Mouse (Mus musculus) myocyte (in vitro differentiated cells): ENCODE data around the gene Hebp2. TPM values are rescaled to one million over a fixed set of nuclear protein-coding genes. Genes with fewer than 3 reads are reported as not detected.

Experiments
- H3K27me3 ChIP-seq: one replicate; pipeline ENCODE4 v1.6.1; 2011; ENCODE audit not compliant: control insufficient read depth, insufficient read depth, insufficient read length
- H3K36me3 ChIP-seq: one replicate; pipeline ENCODE4 v1.6.1; 2011; ENCODE audit not compliant: control insufficient read depth, insufficient read depth
- H3K4me2 ChIP-seq: one replicate; pipeline ENCODE4 v1.6.1; 2011; ENCODE audit warnings: low read depth, control low read depth
- H3K4me3 ChIP-seq: one replicate; pipeline ENCODE4 v1.5.1; 2011; ENCODE audit warnings: mild to moderate bottlenecking, control low read depth, moderate library complexity
- H3K79me2 ChIP-seq: one replicate; pipeline ENCODE4 v1.6.1; 2011; ENCODE audit not compliant: control insufficient read depth, insufficient read depth
- H3ac ChIP-seq: one replicate; pipeline ENCODE4 v1.6.1; 2011; ENCODE audit not compliant: control insufficient read depth, insufficient read length
- CEBPB ChIP-seq: IDR thresholded peaks from 2 replicates; pipeline ENCODE4 v1.6.1; 2011; ENCODE audit warnings: mild to moderate bottlenecking, moderate library complexity; ENCODE audit not compliant: poor library complexity, insufficient read depth, severe bottlenecking
- E2F4 ChIP-seq: IDR thresholded peaks from one replicate; pipeline ENCODE4 v1.6.1; 2011; ENCODE audit warnings: mild to moderate bottlenecking, control low read depth, moderate library complexity; ENCODE audit not compliant: insufficient read depth
- MAX ChIP-seq: IDR thresholded peaks from one replicate; pipeline ENCODE4 v1.6.1; 2011; ENCODE audit warnings: low read depth, mild to moderate bottlenecking, control low read depth
- MYOD1 ChIP-seq, 3 experiments: IDR thresholded peaks; one replicate each; pipeline ENCODE4 v1.6.1; 2011; ENCODE audit warnings: control low read depth in 2 of 3, low read depth in 2 of 3, mild to moderate bottlenecking in 2 of 3, moderate library complexity in 1 of 3; ENCODE audit not compliant: insufficient read length in 2 of 3, control insufficient read depth in 1 of 3
- MYOG ChIP-seq, 3 experiments: IDR thresholded peaks; one replicate each; pipeline ENCODE4 v1.6.1; 2011; ENCODE audit warnings: control low read depth in 2 of 3, low read depth in 2 of 3, mild to moderate bottlenecking in 2 of 3; ENCODE audit not compliant: insufficient read length in 2 of 3, control insufficient read depth in 1 of 3, insufficient read depth in 1 of 3
- POLR2A ChIP-seq: IDR thresholded peaks from one replicate; pipeline ENCODE4 v1.6.1; 2011; ENCODE audit warnings: low read depth, mild to moderate bottlenecking, control low read depth, moderate library complexity; ENCODE audit not compliant: insufficient read length
- POLR2AphosphoS2 ChIP-seq: IDR thresholded peaks from one replicate; pipeline ENCODE4 v1.6.1; 2011; ENCODE audit warnings: low read depth, control low read depth; ENCODE audit not compliant: insufficient read length
- REST ChIP-seq: IDR thresholded peaks from one replicate; pipeline ENCODE4 v1.6.1; 2011; ENCODE audit warnings: mild to moderate bottlenecking, control low read depth, moderate library complexity; ENCODE audit not compliant: insufficient read depth, insufficient read length
- SRF ChIP-seq: IDR thresholded peaks from one replicate; pipeline ENCODE4 v1.6.1; 2011; ENCODE audit warnings: low read depth; ENCODE audit not compliant: control insufficient read depth, insufficient read length
- TCF12 ChIP-seq: IDR thresholded peaks from one replicate; pipeline ENCODE4 v1.6.1; 2011; ENCODE audit warnings: mild to moderate bottlenecking, control low read depth; ENCODE audit not compliant: poor library complexity, insufficient read depth, severe bottlenecking
- TCF3 ChIP-seq: IDR thresholded peaks from one replicate; pipeline ENCODE4 v1.6.1; 2011; ENCODE audit warnings: low read depth, control low read depth; ENCODE audit not compliant: insufficient read length
- USF1 ChIP-seq: IDR thresholded peaks from one replicate; pipeline ENCODE4 v1.6.1; 2011; ENCODE audit warnings: low read depth, mild to moderate bottlenecking, control low read depth, moderate library complexity
- polyA plus RNA-seq: library from polyadenylated mRNA; unstranded; fragments of >200 nt; fragmentation: generic; extraction: Trizol; gene quantifications from one replicate; pipeline ENCODE4 v1.2.1, GENCODE M21; 2012; ENCODE audit warnings: missing spikeins

The Hebp2 gene
- polyA plus RNA-seq, 1 experiment: 9.7 TPM

DNA sequence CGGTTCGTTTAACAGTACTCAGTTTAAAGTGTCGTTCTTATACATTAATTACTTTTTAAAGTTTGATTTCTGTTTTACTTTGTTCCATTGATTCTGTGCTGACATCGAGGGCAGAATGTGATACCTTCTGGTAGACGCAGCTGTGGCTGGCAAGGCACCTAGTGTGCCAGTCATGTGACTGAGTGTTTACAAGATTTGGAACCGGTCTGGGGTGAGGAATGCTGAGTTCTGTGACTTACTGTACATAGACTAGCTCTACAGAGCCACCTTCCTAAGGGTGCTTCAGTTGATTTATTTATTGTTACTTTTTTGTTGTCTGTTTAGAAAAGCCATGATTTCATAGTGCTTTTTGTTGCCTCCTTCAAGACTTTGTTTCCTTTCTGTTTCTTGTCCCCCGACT, 18.1 kb downstream of the Hebp2 start:
- Histone ChIP-seq H3K36me3 (no peaks in the 10 kb centered on the region), H3K27me3 (no peaks in the 10 kb centered on the region), H3K79me2 (no peaks in the 10 kb centered on the region), H3ac (no peak overlapping the region), H3K4me3 (no peak overlapping the region), H3K4me2 (no peak overlapping the region)
- peak; percentile 45 for TF ChIP-seq USF1
- peak in 1 of 3 experiments; percentile 4 for TF ChIP-seq MYOD1 (IDR thresholded peaks at IDR 0.05; ENCODE audit: control insufficient read depth in 1 of 3, insufficient read length in 2 of 3, low read depth in 2 of 3)
- no peak for TF ChIP-seq TCF3

DNA sequence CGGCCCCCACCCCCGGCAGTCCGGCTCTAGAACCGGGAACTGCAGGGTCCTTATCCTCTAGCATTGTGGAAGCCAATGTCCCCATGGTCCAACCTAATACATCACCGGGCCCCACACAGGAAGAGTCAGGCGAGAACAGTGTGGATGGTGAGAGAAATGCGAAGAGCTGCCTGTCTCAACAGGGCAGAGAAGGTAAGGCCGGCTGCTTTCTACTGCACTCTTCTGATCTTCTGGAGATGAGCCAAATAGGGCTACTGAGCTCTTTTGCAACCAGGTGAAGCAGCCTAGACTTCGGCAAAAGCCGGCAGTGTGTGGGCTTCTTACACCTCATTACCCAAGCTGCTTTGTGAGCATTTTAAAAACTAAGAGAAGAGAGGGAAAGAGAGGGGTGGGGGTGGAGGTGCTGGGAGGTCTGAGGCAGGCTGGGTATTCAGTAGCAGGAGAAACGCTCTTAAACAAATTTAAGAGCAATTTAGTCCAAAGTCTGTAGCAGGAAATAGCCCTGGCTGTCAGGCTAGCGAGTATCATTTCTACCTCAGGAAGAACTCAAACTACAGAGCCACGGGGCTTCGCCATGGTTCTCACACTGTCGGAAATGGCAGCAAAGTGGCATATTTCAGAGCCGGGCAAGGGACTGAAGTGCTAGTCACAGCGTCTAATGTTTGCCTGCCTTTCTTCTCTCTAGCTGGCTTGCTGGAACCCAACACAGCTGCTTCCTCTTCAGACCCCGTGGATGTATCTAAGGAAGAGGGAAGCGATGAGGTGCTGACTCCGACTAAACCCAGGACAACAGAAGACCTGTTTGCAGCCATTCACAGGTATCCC, 18.8 kb downstream of the Hebp2 start:
- Histone ChIP-seq H3ac (no peak overlapping the region), H3K4me2 (no peak overlapping the region), H3K79me2 (no peaks in the 10 kb centered on the region), H3K4me3 (no peak overlapping the region), H3K27me3 (no peaks in the 10 kb centered on the region), H3K36me3 (no peaks in the 10 kb centered on the region)
- TF ChIP-seq MYOG (IDR thresholded peaks at IDR 0.05; ENCODE audit: control insufficient read depth in 1 of 3, insufficient read depth in 1 of 3, insufficient read length in 2 of 3, low read depth in 2 of 3): no peak
- TF ChIP-seq TCF12: no peak
- TF ChIP-seq CEBPB: no peak
- TF ChIP-seq POLR2A: no peak
- no peak for TF ChIP-seq SRF

DNA sequence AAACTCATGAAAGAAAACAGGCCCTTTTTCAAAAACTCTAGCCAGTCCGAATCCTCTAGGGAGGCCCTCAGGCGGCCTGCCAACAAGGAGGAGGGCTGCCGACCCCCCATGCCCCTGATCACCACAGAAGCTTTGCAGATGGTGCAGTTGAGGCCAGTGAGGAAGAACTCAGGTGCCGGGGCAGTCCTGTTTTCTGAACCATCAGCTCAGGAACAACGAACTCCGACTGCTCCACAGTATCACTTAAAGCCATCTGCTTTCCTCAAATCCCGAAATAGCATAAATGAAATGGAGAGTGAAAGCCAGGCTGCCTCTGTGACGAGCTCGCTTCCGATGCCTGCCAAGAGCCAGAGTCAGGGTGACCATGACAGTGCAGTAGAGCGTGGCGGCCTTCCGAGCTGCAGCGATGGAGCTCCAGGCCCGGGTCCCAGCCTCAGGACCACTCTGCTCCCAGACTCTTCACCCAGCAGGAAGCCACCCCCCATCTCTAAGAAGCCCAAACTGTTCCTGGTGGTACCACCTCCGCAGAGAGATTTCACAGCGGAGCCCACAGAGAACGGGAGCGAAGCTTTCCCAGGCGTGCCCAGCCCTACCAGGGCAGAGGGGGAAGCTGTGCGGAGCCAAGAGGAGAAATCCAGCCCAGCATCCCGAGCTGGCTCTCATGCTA, 19.6 kb downstream of the Hebp2 start:
- H3K79me2 ChIP-seq: no peaks in the 10 kb centered on the region
- no peaks in the 10 kb centered on the region for H3K36me3 ChIP-seq
- no peak overlapping the region for H3K4me3 ChIP-seq
- H3ac ChIP-seq: no peak overlapping the region
- TF ChIP-seq POLR2A (no peak), POLR2AphosphoS2 (no peak), MAX (no peak), E2F4 (no peak), SRF (no peak), TCF12 (no peak), MYOG (IDR thresholded peaks at IDR 0.05; ENCODE audit: control insufficient read depth in 1 of 3, insufficient read depth in 1 of 3, insufficient read length in 2 of 3, low read depth in 2 of 3) (no peak), USF1 (no peak), MYOD1 (IDR thresholded peaks at IDR 0.05; ENCODE audit: control insufficient read depth in 1 of 3, insufficient read length in 2 of 3, low read depth in 2 of 3) (no peak), CEBPB (no peak), REST (no peak), TCF3 (no peak)
- H3K27me3 ChIP-seq: no peaks in the 10 kb centered on the region
- H3K4me2 ChIP-seq: no peak overlapping the region

DNA sequence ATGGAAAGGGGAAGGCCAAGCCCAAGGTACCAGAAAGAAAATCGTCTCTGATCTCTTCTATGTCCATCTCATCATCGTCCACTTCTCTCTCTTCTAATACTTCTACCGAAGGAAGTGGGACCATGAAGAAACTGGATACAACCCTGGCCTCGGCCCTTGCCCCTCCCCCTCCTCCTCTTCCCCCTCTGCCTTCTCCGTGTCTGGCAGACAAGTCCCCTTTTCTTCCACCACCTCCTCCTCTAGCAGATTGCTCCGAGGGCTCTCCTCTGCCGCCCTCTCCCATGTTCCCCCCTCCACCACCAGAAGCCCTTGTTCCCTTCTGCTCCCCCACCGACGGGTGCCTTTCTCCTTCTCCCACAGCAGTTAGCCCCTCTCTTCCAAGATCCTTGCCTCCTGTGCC, 20.1 kb downstream of the Hebp2 start:
- Histone ChIP-seq H3K4me3 (no peak overlapping the region), H3K79me2 (no peaks in the 10 kb centered on the region), H3K36me3 (no peaks in the 10 kb centered on the region), H3K27me3 (no peaks in the 10 kb centered on the region), H3K4me2 (no peak overlapping the region), H3ac (no peak overlapping the region)
- no peak for TF ChIP-seq MYOD1 (IDR thresholded peaks at IDR 0.05; ENCODE audit: control insufficient read depth in 1 of 3, insufficient read length in 2 of 3, low read depth in 2 of 3)
- no peak for TF ChIP-seq TCF3
- TF ChIP-seq MYOG (IDR thresholded peaks at IDR 0.05; ENCODE audit: control insufficient read depth in 1 of 3, insufficient read depth in 1 of 3, insufficient read length in 2 of 3, low read depth in 2 of 3): no peak
- no peak for TF ChIP-seq E2F4

DNA sequence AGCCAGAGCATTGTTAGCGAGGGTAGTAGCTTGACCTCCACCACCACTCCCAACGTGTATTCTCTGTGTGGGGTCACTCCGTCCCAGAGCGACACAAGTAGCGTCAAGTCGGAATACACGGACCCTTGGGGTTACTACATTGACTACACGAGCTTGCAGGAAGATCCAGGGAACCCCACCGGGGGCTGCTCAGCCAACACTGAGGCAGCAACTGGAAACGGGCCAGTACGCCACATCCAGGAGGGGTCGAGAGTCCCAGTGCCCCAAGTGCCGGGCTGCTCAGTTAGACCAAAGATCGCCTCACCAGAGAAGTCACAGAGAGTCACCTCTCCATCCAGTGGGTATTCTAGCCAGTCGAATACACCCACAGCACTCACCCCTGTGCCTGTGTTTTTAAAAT, 20.6 kb downstream of the Hebp2 start:
- TF ChIP-seq POLR2AphosphoS2: no peak
- TF ChIP-seq E2F4: no peak
- TF ChIP-seq SRF: no peak
- no peak for TF ChIP-seq MAX
- TF ChIP-seq TCF3: no peak
- TF ChIP-seq TCF12: no peak
- no peak for TF ChIP-seq POLR2A
- no peak for TF ChIP-seq USF1
- TF ChIP-seq MYOD1 (IDR thresholded peaks at IDR 0.05; ENCODE audit: control insufficient read depth in 1 of 3, insufficient read length in 2 of 3, low read depth in 2 of 3): no peak
- no peak for TF ChIP-seq MYOG (IDR thresholded peaks at IDR 0.05; ENCODE audit: control insufficient read depth in 1 of 3, insufficient read depth in 1 of 3, insufficient read length in 2 of 3, low read depth in 2 of 3)
- TF ChIP-seq REST: no peak
- TF ChIP-seq CEBPB: no peak
- Histone ChIP-seq H3K4me2 (no peak overlapping the region), H3ac (no peak overlapping the region), H3K27me3 (no peaks in the 10 kb centered on the region), H3K36me3 (no peaks in the 10 kb centered on the region), H3K79me2 (no peaks in the 10 kb centered on the region), H3K4me3 (no peak overlapping the region)
